Mouse (Mus musculus) kidney, adult 2 months (tissue): ENCODE data around the gene Ism1.

Experiments
- CTCF ChIP-seq: fragments of 200-500 bp; conservative IDR thresholded peaks from 2 replicates; pipeline ENCODE4 v1.5.1; 2011; ENCODE audit warnings: low read depth, mild to moderate bottlenecking, control low read depth, low read length, moderate library complexity, mixed read lengths; ENCODE audit not compliant: insufficient read depth, insufficient read length
- POLR2A ChIP-seq: fragments of 200-500 bp; IDR thresholded peaks from one replicate; pipeline ENCODE4 v1.6.1; 2011; ENCODE audit warnings: low read depth, low read length, control low read depth

DNA sequence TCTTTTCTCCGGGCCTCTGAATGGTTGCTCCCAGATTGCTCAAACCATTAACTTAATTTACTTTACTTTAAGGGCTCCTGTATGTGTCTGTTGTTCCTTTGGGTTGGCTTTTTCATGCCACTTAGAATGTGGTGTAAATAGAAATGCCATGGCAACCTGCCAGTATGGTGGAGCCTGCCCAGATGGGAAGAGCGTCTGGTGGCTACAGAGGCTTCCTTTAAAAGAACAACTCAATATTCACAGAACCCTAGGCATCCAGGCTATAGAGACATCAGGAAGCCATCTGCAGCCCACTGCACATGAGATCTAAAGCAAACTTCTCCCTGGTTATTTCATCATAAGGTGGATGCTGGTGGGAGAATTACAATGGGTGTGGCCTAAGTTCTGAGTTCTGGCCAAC lies 18.6 kb downstream of the Ism1 start:
- TF ChIP-seq CTCF (no peak), POLR2A (no peak)
